Mouse (Mus musculus): ENCODE results near the gene Ddx54. TPM values are rescaled to one million over a fixed set of nuclear protein-coding genes. Genes with fewer than 3 reads are reported as not detected.

The Ddx54 gene
- total RNA-seq, 2 experiments from 2014 or later: 44.5 to 48.0 TPM

- intact Hi-C loops (cut with DNase I): loop anchor here (1.0 to 10.0 kb wide), 2 partner anchors 100 to 450 kb away; no protein-coding TSS in a partner anchor
- DNase-seq (ENCODE audit: low spot score in 2 of 2): no peak
Observed at GRCm38 (mm10) chr5:120605241-120605661, 7.3 kb upstream of the Ddx54 start.

DNA sequence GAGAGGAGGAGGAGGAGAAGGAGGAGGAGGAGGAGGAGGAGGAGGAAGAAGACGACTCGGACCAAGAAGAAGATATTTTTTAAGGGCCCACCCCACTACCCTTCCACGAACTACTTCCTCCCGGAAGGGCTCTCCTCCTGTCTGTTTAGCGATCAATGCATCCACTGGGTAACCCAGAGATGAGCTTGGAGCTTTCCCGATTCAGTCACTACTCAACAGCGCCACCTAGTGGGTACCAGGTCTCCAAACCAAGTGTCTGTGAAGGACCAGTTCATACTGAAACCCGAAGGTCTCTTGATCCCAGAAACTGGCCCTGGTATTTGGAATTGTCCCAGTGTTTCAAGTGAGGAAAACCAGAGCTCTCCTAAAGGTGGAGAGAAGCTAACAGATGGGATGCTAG is 6.9 kb upstream of the Ddx54 start:
- intact Hi-C loops (cut with DNase I): loop anchor here (1.0 to 10.0 kb wide), 2 partner anchors 100 to 451 kb away; no protein-coding TSS in a partner anchor
- peak; percentile 93 to 94 for DNase-seq (ENCODE audit: low spot score in 2 of 2)

DNA sequence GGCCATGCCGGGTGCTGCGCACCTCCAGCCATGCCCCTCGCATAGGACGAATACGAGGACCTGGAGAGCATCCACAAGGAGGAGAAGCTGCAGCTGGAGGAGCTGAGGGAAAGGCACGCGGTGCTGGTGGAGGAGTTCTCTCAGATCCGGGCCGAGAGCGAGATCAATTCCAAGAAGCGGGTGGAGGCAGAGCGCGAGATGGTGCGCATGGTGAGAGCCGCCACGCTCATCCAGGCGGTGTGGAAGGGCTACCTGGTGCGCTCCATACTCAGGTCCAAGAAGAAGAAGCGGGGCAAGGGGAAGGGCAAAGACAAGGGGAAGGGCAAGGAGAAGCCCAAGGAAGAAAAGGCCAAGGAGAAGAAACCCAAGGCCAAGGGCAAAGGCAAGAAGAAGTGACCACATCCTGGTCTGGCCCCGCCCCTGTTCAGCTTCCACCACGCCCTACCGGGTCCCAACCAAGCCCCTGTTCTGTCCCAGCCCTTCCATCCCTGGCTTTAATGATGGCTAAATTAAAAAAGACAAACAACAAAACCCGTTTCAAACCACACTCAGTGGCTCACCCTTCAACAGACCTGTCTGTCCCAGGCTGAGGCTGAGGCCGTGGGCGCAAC is 5.8 kb upstream of the Ddx54 start:
- DNase-seq (ENCODE audit: low spot score in 2 of 2): no peak
- intact Hi-C loops (cut with DNase I): loop anchor here (10.0 kb wide), 1 partner anchor 452 kb away; no protein-coding TSS in a partner anchor

- DNase-seq (ENCODE audit: low spot score in 2 of 2): no peak
- intact Hi-C loops (cut with DNase I): loop anchor here (10.0 kb wide), 1 partner anchor 453 kb away; no protein-coding TSS in a partner anchor
Observed at GRCm38 (mm10) chr5:120607335-120607734, 5.2 kb upstream of the Ddx54 start.

- intact Hi-C loops (cut with DNase I): loop anchor here (10.0 kb wide), 1 partner anchor 455 kb away; no protein-coding TSS in a partner anchor
- no peak for DNase-seq (ENCODE audit: low spot score in 2 of 2)
Observed at GRCm38 (mm10) chr5:120609246-120609775, 3.2 kb upstream of the Ddx54 start.

GRCm38 (mm10) chr5:120610906-120611305 is 1.6 kb upstream of the Ddx54 start:
- DNase-seq (ENCODE audit: low spot score in 2 of 2): no peak
- intact Hi-C loops (cut with DNase I): no loop called here

DNA sequence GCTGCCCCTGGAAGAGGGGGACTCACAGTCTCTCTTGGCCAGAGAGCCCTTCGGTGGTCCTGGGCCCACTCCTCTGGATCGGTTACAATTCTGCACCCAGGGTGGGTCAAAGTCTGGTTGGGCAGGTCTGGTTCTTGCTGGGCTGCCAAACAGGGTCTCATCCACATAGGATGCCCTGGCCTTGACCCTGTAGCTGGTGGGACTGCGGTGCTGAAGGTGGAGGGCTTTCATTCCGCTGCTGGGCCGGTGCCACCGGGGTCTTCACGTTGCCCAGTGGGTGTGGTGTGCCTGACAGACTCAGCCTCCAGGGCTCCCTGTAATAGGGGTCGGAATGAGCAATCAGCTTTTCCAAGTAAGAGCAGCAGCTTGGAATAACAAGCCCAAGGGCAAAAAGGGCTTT is 1.1 kb upstream of the Ddx54 start:
- intact Hi-C loops (cut with DNase I): no loop called here
- DNase-seq (ENCODE audit: low spot score in 2 of 2): no peak

DNA sequence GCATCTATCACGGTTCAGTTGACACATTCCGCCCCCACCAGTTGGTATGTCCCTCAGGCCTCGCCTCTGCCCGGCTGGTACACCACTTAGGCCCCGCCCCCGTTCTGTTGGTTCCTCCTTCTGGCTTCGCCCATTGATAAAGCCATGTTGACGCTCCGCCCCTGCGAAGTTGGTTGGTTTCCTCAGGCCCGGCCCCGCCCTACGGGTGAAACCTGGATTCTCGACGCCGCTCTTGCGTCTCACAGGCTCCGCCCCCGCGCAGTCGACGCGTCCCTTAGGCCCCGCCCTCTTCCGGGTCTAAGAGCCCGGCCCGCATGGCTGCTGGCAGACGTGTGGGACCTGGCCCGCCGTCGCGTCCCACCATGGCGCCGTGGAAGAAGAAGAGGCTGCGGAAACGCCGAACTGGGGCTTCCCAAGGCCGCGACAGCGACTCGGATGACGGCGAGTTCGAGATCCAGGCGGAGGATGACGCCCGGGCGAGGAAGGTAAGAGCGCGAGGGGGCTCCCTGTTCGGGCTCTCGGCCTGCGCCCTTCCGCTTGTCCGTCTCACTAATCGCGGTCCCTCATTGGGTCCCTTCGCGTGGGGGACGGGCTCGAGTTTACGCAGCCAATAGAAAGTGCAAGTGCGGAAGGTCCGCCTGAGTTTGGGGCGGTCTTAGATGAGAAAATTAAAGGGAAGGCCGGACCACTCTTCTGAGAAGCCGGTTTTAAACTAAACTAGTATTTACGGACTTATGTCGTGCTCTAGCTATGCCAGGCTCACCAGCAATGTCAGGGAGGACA is 474 bp downstream of the Ddx54 start:
- peak; percentile 100 for DNase-seq (ENCODE audit: low spot score in 2 of 2)
- intact Hi-C loops (cut with DNase I): no loop called here

GRCm38 (mm10) chr5:120615903-120616302 is 3.4 kb downstream of the Ddx54 start:
- intact Hi-C loops (cut with DNase I): no loop called here
- DNase-seq (ENCODE audit: low spot score in 2 of 2): peak in 1 of 2 experiments; percentile 75

GRCm38 (mm10) chr5:120618778-120619177 is 6.2 kb downstream of the Ddx54 start:
- no peak for DNase-seq (ENCODE audit: low spot score in 2 of 2)
- intact Hi-C loops (cut with DNase I): loop anchor here (1.0 kb wide), 1 partner anchor 55 kb away; no protein-coding TSS in a partner anchor

DNA sequence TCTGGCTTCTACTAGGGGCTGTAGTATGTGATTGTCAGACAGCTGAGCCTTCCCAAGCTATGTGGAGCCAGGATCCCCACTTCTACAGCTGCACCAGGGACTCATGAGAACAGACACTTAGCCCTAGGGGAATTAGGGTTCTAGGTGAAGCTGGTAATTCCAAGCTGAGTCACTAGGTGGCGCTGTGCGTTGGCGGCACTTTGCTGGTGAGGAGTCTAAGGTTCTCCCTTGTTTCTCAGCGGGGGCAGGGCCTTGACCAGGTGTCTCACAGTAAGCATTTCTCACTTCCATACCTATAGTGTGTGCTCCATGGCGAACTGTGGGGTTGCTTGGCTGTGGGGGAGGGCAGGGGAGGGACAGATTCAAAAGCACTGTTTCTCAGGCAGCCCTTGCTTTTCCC is 6.7 kb downstream of the Ddx54 start:
- intact Hi-C loops (cut with DNase I): loop anchor here (1.0 kb wide), 1 partner anchor 54 kb away; no protein-coding TSS in a partner anchor
- peak; percentile 49 to 75 for DNase-seq (ENCODE audit: low spot score in 2 of 2)

DNA sequence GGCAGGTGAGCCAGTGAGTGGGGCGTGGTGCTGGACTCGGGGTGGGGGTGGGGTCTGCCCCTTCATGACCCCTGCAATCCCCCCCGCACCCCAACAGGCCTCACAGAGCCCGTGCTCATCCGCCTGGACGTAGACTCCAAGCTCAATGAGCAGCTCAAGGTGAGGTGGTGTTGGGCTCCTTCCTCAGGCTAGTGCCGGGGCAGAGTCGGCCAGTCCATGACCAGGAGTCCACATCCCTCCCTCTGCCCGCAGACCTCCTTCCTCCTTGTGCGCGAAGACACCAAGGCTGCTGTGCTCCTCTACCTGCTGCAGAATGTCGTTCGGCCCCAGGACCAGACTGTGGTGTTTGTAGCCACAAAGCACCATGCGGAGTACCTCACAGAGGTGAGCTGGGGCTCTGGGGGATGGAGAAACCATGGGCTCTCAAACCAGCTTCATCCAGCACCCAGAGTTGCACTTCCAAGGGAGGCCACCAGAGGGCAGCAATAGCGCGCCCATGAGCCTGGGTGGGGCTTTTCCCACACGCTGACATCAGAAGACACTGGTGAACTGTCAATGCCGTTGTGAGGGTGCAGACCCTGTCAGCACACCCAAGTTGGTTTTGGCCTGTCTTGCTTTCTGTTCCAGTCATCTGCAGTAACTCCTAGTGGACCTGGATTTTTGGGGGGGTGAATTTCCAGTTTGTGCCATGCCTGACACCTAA is 8.0 kb downstream of the Ddx54 start:
- peak; percentile 88 to 90 for DNase-seq (ENCODE audit: low spot score in 2 of 2)
- intact Hi-C loops (cut with DNase I): loop anchor here (1.0 to 2.0 kb wide), 2 partner anchors 29 to 126 kb away; no protein-coding TSS in a partner anchor

- DNase-seq (ENCODE audit: low spot score in 2 of 2): peak in 1 of 2 experiments; percentile 63
- intact Hi-C loops (cut with DNase I): loop anchor here (1.0 to 2.0 kb wide), 2 partner anchors 28 to 126 kb away; no protein-coding TSS in a partner anchor
Observed at GRCm38 (mm10) chr5:120621078-120621765, 8.7 kb downstream of the Ddx54 start.

DNA sequence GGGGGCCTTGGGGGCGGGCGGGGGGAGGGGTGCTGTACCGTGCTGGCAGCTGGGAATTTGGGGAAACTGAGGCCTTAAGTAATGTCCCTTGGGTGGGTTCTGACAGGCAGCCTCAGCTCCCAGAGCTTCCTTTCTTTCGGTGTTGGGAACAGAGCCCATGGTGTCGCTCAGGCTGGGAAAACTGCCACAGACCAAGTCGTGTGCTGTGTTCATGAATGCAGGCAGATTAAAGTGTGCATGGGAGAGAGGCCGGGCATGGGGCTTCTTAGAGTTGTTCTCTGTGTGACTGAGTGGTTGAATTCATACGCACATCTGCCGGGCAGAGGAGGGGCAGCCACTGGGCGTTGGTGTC is 9.3 kb downstream of the Ddx54 start:
- intact Hi-C loops (cut with DNase I): loop anchor here (1.0 to 2.0 kb wide), 2 partner anchors 27 to 125 kb away; no protein-coding TSS in a partner anchor
- peak in 1 of 2 experiments; percentile 60 for DNase-seq (ENCODE audit: low spot score in 2 of 2)

- peak in 1 of 2 experiments; percentile 49 for DNase-seq (ENCODE audit: low spot score in 2 of 2)
- intact Hi-C loops (cut with DNase I): no loop called here
Observed at GRCm38 (mm10) chr5:120622198-120622851, 9.8 kb downstream of the Ddx54 start.

GRCm38 (mm10) chr5:120624427-120624826 is 11.9 kb downstream of the Ddx54 start:
- no peak for DNase-seq (ENCODE audit: low spot score in 2 of 2)
- intact Hi-C loops (cut with DNase I): no loop called here

DNA sequence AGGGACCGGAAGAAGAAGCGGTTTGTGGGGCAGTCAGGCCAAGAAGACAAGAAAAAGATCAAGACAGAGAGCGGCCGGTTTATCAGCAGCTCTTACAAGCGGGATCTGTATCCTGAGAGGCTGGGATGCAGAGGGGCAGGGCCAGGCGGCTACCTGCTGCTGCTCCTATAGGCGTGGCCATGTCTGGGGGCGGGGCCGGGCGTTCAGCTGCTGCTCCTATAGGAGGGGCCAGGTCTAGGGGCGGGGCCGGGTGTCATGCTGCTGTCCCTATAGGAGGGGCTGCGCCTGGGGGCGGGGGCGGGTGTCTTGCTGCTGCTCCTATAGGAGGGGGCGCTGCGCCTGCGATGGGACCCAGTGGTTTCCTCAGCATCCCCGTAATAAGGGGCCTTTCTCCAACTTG is 13.9 kb downstream of the Ddx54 start:
- intact Hi-C loops (cut with DNase I): no loop called here
- DNase-seq (ENCODE audit: low spot score in 2 of 2): no peak

DNA sequence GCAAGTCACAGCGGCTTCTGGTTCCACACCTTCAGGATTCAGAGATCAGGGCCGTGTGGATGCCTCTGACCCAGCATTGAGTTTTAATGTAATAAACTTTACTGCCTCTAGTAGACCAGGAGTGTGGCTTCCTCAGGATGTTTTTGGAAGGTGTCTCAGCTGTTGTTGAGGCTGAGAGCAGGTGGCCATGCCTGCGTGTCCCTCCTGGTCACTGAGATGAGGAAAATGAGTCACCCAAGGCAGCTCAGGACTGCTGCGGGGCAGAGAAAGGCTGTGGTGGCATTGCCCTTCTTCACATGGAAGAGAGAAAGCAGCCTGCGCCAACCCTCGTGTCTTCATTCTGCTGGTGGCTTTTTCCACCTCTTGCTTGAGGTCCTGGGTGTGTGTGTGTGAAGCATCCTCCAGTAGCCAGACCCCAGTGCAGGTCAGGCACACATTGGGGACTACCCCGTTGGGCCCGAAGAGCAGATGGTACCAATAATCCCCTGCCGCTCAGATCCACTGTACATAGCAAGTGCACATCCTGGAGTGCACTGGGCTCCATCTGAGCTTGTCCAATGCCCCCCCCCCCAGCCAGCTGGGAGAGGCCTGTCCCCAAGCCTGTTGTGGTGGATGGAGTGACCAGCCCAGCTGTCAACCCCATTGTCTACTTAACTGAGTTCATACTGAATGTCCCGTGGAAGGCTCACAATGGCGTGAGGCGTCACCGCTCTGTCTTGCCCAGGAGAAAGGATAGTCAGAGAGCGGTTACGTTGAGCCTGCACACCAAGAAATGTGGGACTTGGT is 15.2 kb downstream of the Ddx54 start:
- DNase-seq (ENCODE audit: low spot score in 2 of 2): no peak
- intact Hi-C loops (cut with DNase I): no loop called here

All from left cerebral cortex, postnatal 14 days (tissue).